Mouse (Mus musculus) bone marrow, adult 2 months (tissue): Measurements from ENCODE around the gene Ssh1.

Experiments
- CTCF ChIP-seq: fragments of 200-500 bp; IDR thresholded peaks from 2 replicates; pipeline ENCODE4 v1.5.1; 2011; ENCODE audit warnings: low read length, control low read depth; ENCODE audit not compliant: control insufficient read depth, insufficient read depth
- POLR2A ChIP-seq: fragments of 200-500 bp; IDR thresholded peaks from 2 replicates; pipeline ENCODE4 v1.6.1; 2011; ENCODE audit warnings: low read depth, mild to moderate bottlenecking, control low read depth, low read length, borderline replicate concordance; ENCODE audit not compliant: control insufficient read depth

DNA sequence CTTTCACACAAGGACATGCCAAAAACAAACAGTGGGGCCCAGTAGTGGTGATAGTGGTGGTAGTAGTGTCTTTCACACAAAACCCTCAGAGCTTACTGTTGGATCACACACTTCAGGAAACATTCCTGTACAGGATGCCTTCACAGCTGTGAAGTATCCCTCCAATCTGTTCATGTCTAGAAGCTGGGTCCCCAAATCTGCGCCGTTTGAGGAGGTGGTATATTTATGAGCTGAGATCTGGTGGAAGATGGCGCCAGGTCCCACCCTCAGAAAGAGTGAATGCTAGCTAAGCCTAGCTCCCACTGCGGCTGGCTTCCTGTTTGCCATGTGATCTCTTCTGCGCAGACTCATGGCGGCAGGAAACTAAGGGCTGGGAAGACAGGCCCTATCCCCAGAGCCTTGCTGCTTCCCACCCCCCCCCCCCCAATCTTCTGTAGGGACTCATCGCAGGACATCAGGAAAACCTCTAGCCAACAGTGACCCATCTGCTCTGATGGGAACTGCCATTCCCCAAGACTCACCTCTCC lies 28.0 kb downstream of the Ssh1 start:
- no peak for TF ChIP-seq POLR2A
- TF ChIP-seq CTCF = no peak
